14 mouse cellular contexts compared by ENCODE assay signal in genomic region chrX:12003947-12004346, GRCm38 (mm10).
A peak's percentile ranks its signal among the peaks of the same experiment; 100 is the strongest.
DNase-seq lines count a peak whose midpoint lies in the region; ATAC-seq and TF ChIP-seq lines count a peak whose summit lies in the region.
"Had no signal": no experiment of that assay in that cellular context is flagged by ENCODE, and none has a peak within 500 bp of the region (broad histone marks: within the 10 kb centered on the region; RNA-seq: fewer than 3 reads in every experiment).

No protein-coding gene starts in this region.

- 21% methylated on average over 6 of the region's 6 CpGs for WGBS in limb, embryonic 13.5 days
- WGBS in limb, embryonic 10.5 days, result 26% methylated on average over 6 of the region's 6 CpGs
- WGBS in limb, embryonic 14.5 days, result 22% methylated on average over 6 of the region's 6 CpGs

- TF ChIP-seq CTCF in gastrocnemius, adult 2 months (IDR thresholded peaks at IDR 0.05), result no peak

- H3K27me3 ChIP-seq in limb, embryonic 13.5 days, result peaks cover 95% of the 10 kb centered on the region
- peaks cover 100% of the 10 kb centered on the region for H3K27me3 ChIP-seq in limb, embryonic 10.5 days (ENCODE audit: low read depth, poor library complexity, severe bottlenecking)
- H3K27me3 ChIP-seq in limb, embryonic 14.5 days (ENCODE audit: control insufficient read depth, insufficient read depth, low read length), result peaks cover 31% of the 10 kb centered on the region

- TF ChIP-seq POLR2A in limb, embryonic 14.5 days (IDR thresholded peaks at IDR 0.05; ENCODE audit: borderline replicate concordance, extremely low read depth, insufficient read depth, insufficient read length), result no peak

- no peak overlapping the region for H3K9ac ChIP-seq in limb, embryonic 13.5 days
- H3K9ac ChIP-seq in limb, embryonic 14.5 days (ENCODE audit: low read depth, low read length, severe bottlenecking), result no peak overlapping the region
- H3K9ac ChIP-seq: neural tube, embryonic 12.5 days; stomach, embryonic 15.5 days had no signal

- peak overlapping the region; percentile 92 for H3K27ac ChIP-seq in gastrocnemius, adult 2 months
- no peak overlapping the region for H3K27ac ChIP-seq in limb, embryonic 13.5 days
- no peak overlapping the region for H3K27ac ChIP-seq in limb, embryonic 10.5 days
- H3K27ac ChIP-seq in limb, embryonic 14.5 days (replicated peaks; ENCODE audit: low read depth, low read length), result no peak overlapping the region
- H3K27ac ChIP-seq: neural tube, embryonic 12.5 days; stomach, embryonic 15.5 days had no signal

- H3K36me3 ChIP-seq in limb, embryonic 13.5 days, result no peaks in the 10 kb centered on the region
- no peaks in the 10 kb centered on the region for H3K36me3 ChIP-seq in limb, embryonic 10.5 days
- no peaks in the 10 kb centered on the region for H3K36me3 ChIP-seq in limb, embryonic 14.5 days (ENCODE audit: control insufficient read depth, insufficient read depth, low read length)
- H3K36me3 ChIP-seq: neural tube, embryonic 12.5 days; stomach, embryonic 15.5 days had no signal

- intact Hi-C loops in gastrocnemius, adult 2 months (cut with DNase I), result loop anchor here (10.0 kb wide), 2 partner anchors 169 to 369 kb away; no protein-coding TSS in a partner anchor

- H3K4me3 ChIP-seq in gastrocnemius, adult 2 months, result peak overlapping the region; percentile 24; the same call in 1 of the 2 replicates
- no peak overlapping the region for H3K4me3 ChIP-seq in limb, embryonic 13.5 days
- no peak overlapping the region for H3K4me3 ChIP-seq in limb, embryonic 10.5 days
- no peak overlapping the region for H3K4me3 ChIP-seq in limb, embryonic 14.5 days (replicated peaks; ENCODE audit: low read length)
- H3K4me3 ChIP-seq: neural tube, embryonic 12.5 days; stomach, embryonic 15.5 days had no signal

- no peak for DNase-seq in gastrocnemius, adult 2 months
- DNase-seq in gastrocnemius, adult 8-10 months (ENCODE audit: low spot score in 2 of 2), result no peak
- DNase-seq in limb, embryonic 10.5 days (ENCODE audit: low spot score), result no peak
- DNase-seq in adipocyte (ENCODE audit: low spot score), result peak; percentile 30
- DNase-seq in limb, embryonic 14.5 days (ENCODE audit: low spot score), result no peak
- DNase-seq in adrenal gland, postnatal 4 days (ENCODE audit: low spot score in 2 of 2), result no peak
- no peak for DNase-seq in ovary, postnatal 10 days (ENCODE audit: low spot score)
- DNase-seq: cerebellum, adult 11 months; retina, postnatal 1 day; thymus, postnatal 14 days had no signal

- H3K4me2 ChIP-seq in limb, embryonic 13.5 days (replicated peaks), result 0 out of 2 replicates have a peak overlapping the region, but pooled peaks have one; percentile 4
- H3K4me2 ChIP-seq in limb, embryonic 14.5 days (replicated peaks; ENCODE audit: low read depth, low read length, severe bottlenecking), result 0 out of 2 replicates have a peak overlapping the region, but pooled peaks have one; percentile 2
- H3K4me2 ChIP-seq: neural tube, embryonic 12.5 days; stomach, embryonic 15.5 days had no signal

- no peak for ATAC-seq in limb, embryonic 13.5 days (ENCODE audit: low FRiP score, low read depth)
- no peak for ATAC-seq in limb, embryonic 14.5 days (ENCODE audit: low FRiP score, low read depth)
- ATAC-seq: hindbrain, embryonic 16.5 days had no signal

- no peaks in the 10 kb centered on the region for H3K9me3 ChIP-seq in limb, embryonic 13.5 days
- H3K9me3 ChIP-seq in limb, embryonic 10.5 days (replicated peaks), result no peaks in the 10 kb centered on the region
- no peaks in the 10 kb centered on the region for H3K9me3 ChIP-seq in limb, embryonic 14.5 days (ENCODE audit: control insufficient read depth, low read length)
- H3K9me3 ChIP-seq: neural tube, embryonic 12.5 days; stomach, embryonic 15.5 days had no signal

- H3K4me1 ChIP-seq in limb, embryonic 13.5 days, result peaks cover 63% of the 10 kb centered on the region
- H3K4me1 ChIP-seq in limb, embryonic 10.5 days, result peaks cover 89% of the 10 kb centered on the region
- peaks cover 33% of the 10 kb centered on the region for H3K4me1 ChIP-seq in limb, embryonic 14.5 days (ENCODE audit: control insufficient read depth, insufficient read depth, low read length)
